In the genomic region with DNA sequence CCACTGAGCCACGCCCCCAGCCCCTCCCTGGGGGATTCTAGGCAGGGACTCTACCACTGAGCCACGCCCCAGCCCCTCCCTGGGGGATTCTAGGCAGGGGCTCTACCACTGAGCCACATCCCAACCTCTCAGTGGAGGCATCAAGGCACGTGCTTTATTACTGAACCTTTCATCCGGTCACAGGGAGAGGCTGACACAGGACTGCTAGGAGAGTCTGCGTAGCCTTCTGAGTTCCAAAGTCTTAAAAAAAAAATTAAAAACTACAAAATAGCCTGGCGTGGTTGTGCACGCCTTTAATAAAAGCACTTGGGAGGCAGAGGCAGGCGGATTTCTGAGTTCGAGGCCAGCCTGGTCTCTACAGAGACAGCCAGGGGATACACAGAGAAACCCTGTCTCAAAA, we compare ENCODE assay signal across 14 mouse cellular contexts. TPM values are rescaled to one million over a fixed set of nuclear protein-coding genes. Genes with fewer than 3 reads are reported as not detected.
DNase-seq lines count a peak whose midpoint lies in the region; ATAC-seq and TF ChIP-seq lines count a peak whose summit lies in the region.
"Not testable (repeated sequence)": the region's sequence is repeated elsewhere in the genome, so short reads cannot be mapped to it uniquely, and the experiment has no call there.
"Had no signal": no experiment of that assay in that cellular context is flagged by ENCODE, and none has a peak within 500 bp of the region (broad histone marks: within the 10 kb centered on the region; RNA-seq: fewer than 3 reads in every experiment).

No protein-coding gene starts in this region.

- peak overlapping the region; percentile 86 for H3K4me2 ChIP-seq in heart, embryonic 13.5 days
- H3K4me2 ChIP-seq in intestine, embryonic 16.5 days (ENCODE audit: low read depth, low read length): peak overlapping the region; percentile 58
- peak overlapping the region; percentile 82 for H3K4me2 ChIP-seq in midbrain, embryonic 11.5 days

- DNase-seq in 3T3-L1 (ENCODE audit: low read depth, low spot score): peak; percentile 38
- DNase-seq in MN1 (ENCODE audit: low spot score): peak; percentile 44
- not testable (repeated sequence) for DNase-seq in liver, adult 2 months (ENCODE audit: extremely low read depth, low read depth, low spot score)
- peak; percentile 83 for DNase-seq in midbrain, embryonic 11.5 days (ENCODE audit: low spot score, missing footprints)

- H3K9me3 ChIP-seq in heart, embryonic 13.5 days; intestine, embryonic 16.5 days (ENCODE audit: control insufficient read depth, low read length); midbrain, embryonic 11.5 days (ENCODE audit: control insufficient read depth, low read length): not testable (repeated sequence)

- not testable (repeated sequence) for H3K27ac ChIP-seq in embryonic fibroblast, embryonic 13.5 days (ENCODE audit: insufficient read depth, low read length); intestine, embryonic 16.5 days (ENCODE audit: low read length); midbrain, embryonic 11.5 days (ENCODE audit: low read depth, low read length); small intestine, adult 2 months (ENCODE audit: insufficient read depth, low read depth, low read length)
- H3K27ac ChIP-seq in heart, embryonic 13.5 days (replicated peaks): peak overlapping the region; percentile 80; the same call in 1 of the 2 replicates
- H3K27ac ChIP-seq in liver, adult 2 months (replicated peaks; ENCODE audit: insufficient read depth, low read depth, low read length): peak overlapping the region; percentile 75; the same call in 1 of the 2 replicates

- H3K79me2 ChIP-seq in liver, adult 2 months (ENCODE audit: control insufficient read depth, insufficient read depth, low read length): not testable (repeated sequence)

- not testable (repeated sequence) for ATAC-seq in heart, embryonic 13.5 days (ENCODE audit: extremely low read depth, insufficient number of reproducible peaks, low FRiP score, low TSS enrichment); intestine, embryonic 16.5 days; midbrain, embryonic 11.5 days (ENCODE audit: low FRiP score)

- peak overlapping the region; percentile 96 for H3K9ac ChIP-seq in heart, embryonic 13.5 days
- H3K9ac ChIP-seq in intestine, embryonic 16.5 days (ENCODE audit: low read depth, low read length): peak overlapping the region; percentile 94
- H3K9ac ChIP-seq in liver, adult 2 months (ENCODE audit: low read depth, low read length): not testable (repeated sequence)
- H3K9ac ChIP-seq in midbrain, embryonic 11.5 days (ENCODE audit: low read length): peak overlapping the region; percentile 64

- 53% methylated on average over 9 of the region's 9 CpGs for WGBS in heart, embryonic 13.5 days
- WGBS in intestine, embryonic 16.5 days: 52% methylated on average over 9 of the region's 9 CpGs
- WGBS in liver, adult 2 months: 57% methylated on average over 9 of the region's 9 CpGs
- 57% methylated on average over 9 of the region's 9 CpGs for WGBS in midbrain, embryonic 11.5 days
- 50% methylated on average over 9 of the region's 9 CpGs for WGBS in small intestine, adult 2 months

- peaks cover 26% of the 10 kb centered on the region for H3K27me3 ChIP-seq in heart, embryonic 13.5 days (replicated peaks)
- H3K27me3 ChIP-seq in intestine, embryonic 16.5 days (replicated peaks; ENCODE audit: control insufficient read depth, insufficient read depth, low read length); liver, adult 2 months (ENCODE audit: control insufficient read depth, insufficient read depth, low read length); midbrain, embryonic 11.5 days (ENCODE audit: control insufficient read depth, insufficient read depth, low read length); small intestine, adult 2 months (ENCODE audit: control insufficient read depth, insufficient read depth, low read length): not testable (repeated sequence)

- TF ChIP-seq POLR2A in embryonic fibroblast, embryonic 13.5 days (IDR thresholded peaks at IDR 0.05; ENCODE audit: low read depth, low read length); liver, adult 2 months (IDR thresholded peaks at IDR 0.05; ENCODE audit: extremely low read depth, insufficient read depth, low read length); small intestine, adult 2 months (IDR thresholded peaks at IDR 0.05; ENCODE audit: low read depth, low read length): not testable (repeated sequence)

- H3K36me3 ChIP-seq in heart, embryonic 13.5 days: peaks cover 31% of the 10 kb centered on the region
- peaks cover 11% of the 10 kb centered on the region for H3K36me3 ChIP-seq in intestine, embryonic 16.5 days (ENCODE audit: control insufficient read depth, insufficient read depth, low read length)
- H3K36me3 ChIP-seq in liver, adult 2 months (ENCODE audit: control insufficient read depth, insufficient read depth, low read length): not testable (repeated sequence)
- H3K36me3 ChIP-seq in midbrain, embryonic 11.5 days (ENCODE audit: control insufficient read depth, insufficient read depth, low read length): peaks cover 11% of the 10 kb centered on the region
- peaks cover 12% of the 10 kb centered on the region for H3K36me3 ChIP-seq in small intestine, adult 2 months (ENCODE audit: control insufficient read depth, insufficient read depth, low read length)

- H3K4me3 ChIP-seq in embryonic fibroblast, embryonic 13.5 days (ENCODE audit: insufficient read depth, low read length): peak overlapping the region; percentile 77
- peak overlapping the region; percentile 97 for H3K4me3 ChIP-seq in heart, embryonic 13.5 days
- H3K4me3 ChIP-seq in intestine, embryonic 16.5 days (ENCODE audit: low read length): peak overlapping the region; percentile 95
- H3K4me3 ChIP-seq in liver, adult 2 months (ENCODE audit: insufficient read depth, low read depth, low read length): not testable (repeated sequence)
- H3K4me3 ChIP-seq in midbrain, embryonic 11.5 days (ENCODE audit: low read depth, low read length): peak overlapping the region; percentile 78
- H3K4me3 ChIP-seq in small intestine, adult 2 months (ENCODE audit: low read depth, low read length): peak overlapping the region; percentile 98

- H3K4me1 ChIP-seq in embryonic fibroblast, embryonic 13.5 days (ENCODE audit: control insufficient read depth, insufficient read depth, low read length); intestine, embryonic 16.5 days (ENCODE audit: control insufficient read depth, insufficient read depth, low read length); liver, adult 2 months (ENCODE audit: control insufficient read depth, insufficient read depth, low read length); midbrain, embryonic 11.5 days (ENCODE audit: control insufficient read depth, insufficient read depth, low read length); small intestine, adult 2 months (ENCODE audit: control insufficient read depth, insufficient read depth, insufficient read length, low read length): not testable (repeated sequence)
- peaks cover 17% of the 10 kb centered on the region for H3K4me1 ChIP-seq in heart, embryonic 13.5 days

- TF ChIP-seq CTCF in embryonic fibroblast, embryonic 13.5 days (IDR thresholded peaks at IDR 0.05; ENCODE audit: borderline replicate concordance, insufficient read depth, low read length); liver, adult 2 months (IDR thresholded peaks at IDR 0.05; ENCODE audit: low read depth, low read length); small intestine, adult 2 months (IDR thresholded peaks at IDR 0.05; ENCODE audit: extremely low read depth, insufficient read length, insufficient replicate concordance, low read depth, low read length): not testable (repeated sequence)

RNA-seq across cellular contexts. Expression of a gene that starts 0.6 kb away (rescaled TPM):
- polyA plus RNA-seq in embryonic fibroblast, embryonic 13.5 days (2011; ENCODE audit: insufficient read length, low read depth, missing spikeins): 9.6 and 14.0 TPM in 2 replicates
- 21.5 and 21.8 TPM in 2 replicates for polyA plus RNA-seq in heart, embryonic 13.5 days (2015; fragmentation: Nextera tagmentation; extraction: Ambion mirVana)
- 30.2 and 34.7 TPM in 2 replicates for polyA plus RNA-seq in intestine, embryonic 16.5 days (2015; fragmentation: Nextera tagmentation; extraction: Ambion mirVana)
- total RNA-seq in liver, adult 2 months (2014; rRNA removed): 7.7 and 10.7 TPM in 2 replicates
- polyA plus RNA-seq in liver, adult 2 months (2012; rRNA removed): 16.4 and 23.7 TPM in 2 replicates
- 29.6 and 30.0 TPM in 2 replicates for polyA plus RNA-seq in midbrain, embryonic 11.5 days (2014; fragmentation: Nextera tagmentation; extraction: Ambion mirVana)
- polyA plus RNA-seq in small intestine, adult 2 months (2012; rRNA removed): 10.9 and 14.2 TPM in 2 replicates

RNA-seq across cellular contexts. Expression of a gene that starts 16.1 kb away (rescaled TPM):
- not detected in 2 replicates for polyA plus RNA-seq in embryonic fibroblast, embryonic 13.5 days (2011; ENCODE audit: insufficient read length, low read depth, missing spikeins)
- polyA plus RNA-seq in heart, embryonic 13.5 days (2015; fragmentation: Nextera tagmentation; extraction: Ambion mirVana): not detected in 2 replicates
- polyA plus RNA-seq in intestine, embryonic 16.5 days (2015; fragmentation: Nextera tagmentation; extraction: Ambion mirVana): 0.18 and 0.32 TPM in 2 replicates
- total RNA-seq in liver, adult 2 months (2014; rRNA removed): not detected in 2 replicates
- polyA plus RNA-seq in liver, adult 2 months (2012; rRNA removed): not detected in 2 replicates
- polyA plus RNA-seq in midbrain, embryonic 11.5 days (2014; fragmentation: Nextera tagmentation; extraction: Ambion mirVana): not detected in 2 replicates
- 1.6 TPM in 1 of 2 replicates, not detected in the other for polyA plus RNA-seq in small intestine, adult 2 months (2012; rRNA removed)
- total RNA-seq: adrenal gland, adult 18-20 months; gastrocnemius, adult 18-20 months; heart, postnatal 25 days; left cerebral cortex, postnatal 10 days; megakaryocyte, adult 5-6 weeks had no signal
- polyA plus RNA-seq: urinary bladder, adult 2 months had no signal

RNA-seq across cellular contexts. Expression of a gene that starts 19.4 kb away (rescaled TPM):
- polyA plus RNA-seq in embryonic fibroblast, embryonic 13.5 days (2011; ENCODE audit: insufficient read length, low read depth, missing spikeins): not detected in 2 replicates
- 0.11 and 0.33 TPM in 2 replicates for polyA plus RNA-seq in heart, embryonic 13.5 days (2015; fragmentation: Nextera tagmentation; extraction: Ambion mirVana)
- polyA plus RNA-seq in intestine, embryonic 16.5 days (2015; fragmentation: Nextera tagmentation; extraction: Ambion mirVana): 0.47 and 0.48 TPM in 2 replicates
- not detected in 2 replicates for total RNA-seq in liver, adult 2 months (2014; rRNA removed)
- polyA plus RNA-seq in liver, adult 2 months (2012; rRNA removed): not detected in 2 replicates
- polyA plus RNA-seq in midbrain, embryonic 11.5 days (2014; fragmentation: Nextera tagmentation; extraction: Ambion mirVana): 0.12 TPM in 1 of 2 replicates, not detected in the other
- polyA plus RNA-seq in small intestine, adult 2 months (2012; rRNA removed): not detected in 2 replicates
- total RNA-seq: gastrocnemius, adult 18-20 months; megakaryocyte, adult 5-6 weeks had no signal
- polyA plus RNA-seq: urinary bladder, adult 2 months had no signal

RNA-seq across cellular contexts. Expression of a gene that starts 25.1 kb away (rescaled TPM):
- polyA plus RNA-seq in embryonic fibroblast, embryonic 13.5 days (2011; ENCODE audit: insufficient read length, low read depth, missing spikeins): 22.3 and 24.4 TPM in 2 replicates
- 8.7 and 10.0 TPM in 2 replicates for polyA plus RNA-seq in heart, embryonic 13.5 days (2015; fragmentation: Nextera tagmentation; extraction: Ambion mirVana)
- polyA plus RNA-seq in intestine, embryonic 16.5 days (2015; fragmentation: Nextera tagmentation; extraction: Ambion mirVana): 6.9 and 7.5 TPM in 2 replicates
- 0.92 and 2.0 TPM in 2 replicates for total RNA-seq in liver, adult 2 months (2014; rRNA removed)
- polyA plus RNA-seq in liver, adult 2 months (2012; rRNA removed): 5.7 and 6.0 TPM in 2 replicates
- 14.4 and 17.2 TPM in 2 replicates for polyA plus RNA-seq in midbrain, embryonic 11.5 days (2014; fragmentation: Nextera tagmentation; extraction: Ambion mirVana)
- 18.2 and 26.3 TPM in 2 replicates for polyA plus RNA-seq in small intestine, adult 2 months (2012; rRNA removed)
